Mouse (Mus musculus) limb, embryonic 12.5 days (tissue): ENCODE results near the gene Specc1l. TPM values are rescaled to one million over a fixed set of nuclear protein-coding genes. Genes with fewer than 3 reads are reported as not detected.

Source experiments
- ATAC-seq: fragments of 200-750 bp; cut with Nextera tagmentation; 2 replicates; pipeline ENCODE4 v1.8.0; 2017; ENCODE audit warnings: low read depth, moderate TSS enrichment; ENCODE audit not compliant: insufficient number of reproducible peaks, insufficient read depth, low FRiP score, low TSS enrichment
- H3K27ac ChIP-seq: fragments of 300-500 bp; sonication (generic); 2 replicates; pipeline ENCODE4 v1.5.1; 2016; ENCODE audit warnings: mild to moderate bottlenecking, moderate library complexity
- H3K27me3 ChIP-seq: fragments of 300-500 bp; sonication (generic); 2 replicates; pipeline ENCODE4 v1.6.1; 2016; ENCODE audit warnings: mild to moderate bottlenecking, moderate library complexity
- H3K36me3 ChIP-seq: fragments of 300-500 bp; sonication (generic); 2 replicates; pipeline ENCODE4 v1.6.1; 2016; ENCODE audit warnings: mild to moderate bottlenecking, moderate library complexity
- H3K4me1 ChIP-seq: fragments of 300-500 bp; sonication (generic); replicated peaks from 2 replicates; pipeline ENCODE4 v1.6.1; 2016
- H3K4me2 ChIP-seq: fragments of 300-500 bp; sonication (generic); 2 replicates; pipeline ENCODE4 v1.6.1; 2016; ENCODE audit warnings: mild to moderate bottlenecking, moderate library complexity
- H3K4me3 ChIP-seq: fragments of 300-500 bp; sonication (generic); replicated peaks from 2 replicates; pipeline ENCODE4 v1.5.1; 2016; ENCODE audit warnings: mild to moderate bottlenecking
- H3K9ac ChIP-seq: fragments of 300-500 bp; sonication (generic); replicated peaks from 2 replicates; pipeline ENCODE4 v1.6.1; 2016; ENCODE audit warnings: mild to moderate bottlenecking, moderate library complexity
- H3K9me3 ChIP-seq: fragments of 300-500 bp; sonication (generic); 2 replicates; pipeline ENCODE4 v1.6.1; 2016; ENCODE audit warnings: mild to moderate bottlenecking, moderate library complexity
- WGBS: fragments of 180-500 bp; shearing (Covaris S2); methylation state at CpG from one replicate; pipeline ENCODE4 v1.1.7; 2016; 5-methylcytosine and 5-hydroxymethylcytosine counted together
- polyA plus RNA-seq: library from polyadenylated mRNA; unstranded; fragments of >200 nt; fragmentation: Nextera tagmentation; extraction: Ambion mirVana; gene quantifications from 2 replicates; pipeline ENCODE4 v1.2.1, GENCODE M21; 2016

Specc1l gene
- 49.8 and 50.8 TPM in 2 replicates for polyA plus RNA-seq

DNA sequence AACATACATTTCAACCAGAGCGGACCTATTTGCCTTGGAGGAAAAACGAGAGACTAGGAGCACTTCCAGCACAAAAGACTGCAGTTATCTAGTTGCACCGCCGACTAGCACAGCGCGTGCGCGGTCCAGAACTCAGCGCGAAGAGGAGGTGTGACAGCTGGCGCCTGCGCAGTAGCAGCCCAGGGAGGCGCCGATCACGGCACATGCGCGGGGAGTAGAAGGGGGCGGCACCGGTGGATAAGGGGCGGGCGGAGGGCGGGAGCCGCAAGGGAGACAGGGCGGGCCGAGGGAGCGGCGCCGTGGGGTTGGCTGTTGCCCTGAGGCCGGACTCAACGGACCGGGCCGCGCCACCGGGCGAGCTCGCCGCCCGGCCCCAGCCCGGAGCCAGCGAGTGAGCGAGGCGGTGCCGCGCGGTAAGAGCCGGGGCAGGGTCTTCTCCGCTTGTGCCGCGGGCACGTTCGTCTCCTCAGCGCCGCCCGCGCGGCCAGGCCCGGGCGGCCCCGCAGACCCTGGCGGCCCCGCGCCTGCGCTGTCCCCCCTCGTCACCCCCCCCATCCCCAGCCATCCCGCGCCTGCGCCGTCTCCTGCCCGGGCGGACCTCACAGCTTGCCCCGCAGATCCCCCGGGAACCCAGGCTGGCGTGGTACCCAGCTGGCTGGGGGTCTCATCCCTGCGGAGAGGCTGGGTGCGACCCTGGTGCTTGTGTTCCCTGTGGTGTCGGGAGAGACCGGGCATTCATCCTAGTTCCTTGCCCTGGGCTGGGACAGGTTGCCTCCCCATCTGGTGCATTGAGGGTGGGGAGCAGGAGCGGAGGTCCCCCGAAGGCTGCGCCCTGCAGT is at the start of gene Specc1l:
TSS of gene Specc1l (plus strand) at position 267 of the 839 bp plus-strand sequence.
- Histone ChIP-seq H3K27me3 (no peaks in the 10 kb centered on the region), H3K27ac (peak within 1 kb of the TSS; percentile 98), H3K4me2 (peak within 1 kb of the TSS; percentile 71), H3K9me3 (no peaks in the 10 kb centered on the region), H3K4me3 (peak within 1 kb of the TSS; percentile 85), H3K4me1 (peaks cover 10% of the 10 kb centered on the region), H3K9ac (peak within 1 kb of the TSS; percentile 85), H3K36me3 (no peaks in the 10 kb centered on the region)
- peak; percentile 99 for ATAC-seq
- 1% methylated on average over 69 of the region's 80 CpGs for WGBS

GRCm38 (mm10) chr10:75165825-75166481 is 45.9 kb upstream of the Specc1l start:
- no peaks in the 10 kb centered on the region for H3K27me3 ChIP-seq
- H3K9me3 ChIP-seq = no peaks in the 10 kb centered on the region
- peaks cover 95% of the 10 kb centered on the region for H3K36me3 ChIP-seq
- no peak overlapping the region for H3K9ac ChIP-seq
- no peaks in the 10 kb centered on the region for H3K4me1 ChIP-seq
- no peak overlapping the region for H3K27ac ChIP-seq
- 82% methylated on average over 10 of the region's 10 CpGs for WGBS
- ATAC-seq = no peak
- H3K4me3 ChIP-seq = no peak overlapping the region
- no peak overlapping the region for H3K4me2 ChIP-seq

DNA sequence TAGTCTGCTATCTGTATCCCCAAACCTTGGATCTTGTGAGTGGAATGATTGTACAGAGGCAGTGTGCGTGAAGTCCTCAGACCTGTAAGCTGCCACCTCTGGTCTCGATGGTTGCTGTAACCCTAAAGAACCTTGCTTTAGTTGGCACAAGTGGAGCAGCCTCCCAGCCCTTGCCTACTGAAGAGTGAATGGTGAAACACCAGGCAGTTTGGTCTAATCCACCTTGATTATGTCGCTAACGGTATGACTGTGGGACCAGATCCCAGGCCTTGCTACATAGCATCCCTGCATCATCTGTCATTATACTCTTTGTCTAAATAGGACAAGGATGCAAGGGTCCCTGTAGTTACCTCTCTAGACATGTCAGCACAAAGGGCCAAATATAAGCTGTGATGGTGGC is 45.3 kb upstream of the Specc1l start:
- no peaks in the 10 kb centered on the region for H3K4me1 ChIP-seq
- ATAC-seq = no peak
- no peak overlapping the region for H3K9ac ChIP-seq
- no peaks in the 10 kb centered on the region for H3K27me3 ChIP-seq
- H3K4me2 ChIP-seq = no peak overlapping the region
- no peaks in the 10 kb centered on the region for H3K9me3 ChIP-seq
- no peak overlapping the region for H3K27ac ChIP-seq
- H3K36me3 ChIP-seq = peaks cover 97% of the 10 kb centered on the region
- no peak overlapping the region for H3K4me3 ChIP-seq
- 91% methylated on average over 4 of the region's 4 CpGs for WGBS

- Histone ChIP-seq H3K4me2 (no peak overlapping the region), H3K27ac (no peak overlapping the region), H3K9ac (no peak overlapping the region), H3K36me3 (peaks cover 89% of the 10 kb centered on the region), H3K27me3 (no peaks in the 10 kb centered on the region; the same call in 1 of the 2 replicates), H3K4me3 (no peak overlapping the region), H3K9me3 (no peaks in the 10 kb centered on the region), H3K4me1 (no peaks in the 10 kb centered on the region)
- 78% methylated on average over 12 of the region's 12 CpGs for WGBS
- 0 out of 2 replicates have a peak, but pooled peaks have one; percentile 19 for ATAC-seq
Observed at GRCm38 (mm10) chr10:75170207-75170850, 41.5 kb upstream of the Specc1l start.

DNA sequence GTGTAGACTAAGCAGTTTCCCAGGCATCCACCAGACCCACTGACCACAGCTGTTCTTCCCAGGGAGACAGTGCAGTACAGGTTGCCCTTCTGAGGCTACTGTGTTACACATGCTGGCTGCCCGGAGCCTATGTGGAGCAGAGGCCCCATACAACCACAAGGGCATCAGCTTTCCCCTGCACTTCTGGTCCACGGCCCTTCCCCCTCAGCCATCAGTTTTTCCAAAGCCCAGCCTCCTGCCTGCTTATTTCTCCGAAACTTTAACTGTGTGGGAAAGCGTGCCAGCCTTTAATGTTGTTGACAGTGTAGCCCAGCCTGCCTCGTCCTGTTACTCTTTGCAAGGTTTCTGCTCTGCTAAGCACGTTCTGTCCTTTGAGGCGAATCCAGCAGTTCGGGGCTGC is 38.8 kb upstream of the Specc1l start:
- H3K9me3 ChIP-seq = no peaks in the 10 kb centered on the region
- ATAC-seq = no peak
- no peaks in the 10 kb centered on the region for H3K4me1 ChIP-seq
- no peak overlapping the region for H3K4me2 ChIP-seq
- H3K36me3 ChIP-seq = peaks cover 91% of the 10 kb centered on the region
- H3K9ac ChIP-seq = no peak overlapping the region
- no peak overlapping the region for H3K27ac ChIP-seq
- H3K27me3 ChIP-seq = no peaks in the 10 kb centered on the region; the same call in 1 of the 2 replicates
- WGBS = 77% methylated on average over 8 of the region's 8 CpGs
- H3K4me3 ChIP-seq = no peak overlapping the region

DNA sequence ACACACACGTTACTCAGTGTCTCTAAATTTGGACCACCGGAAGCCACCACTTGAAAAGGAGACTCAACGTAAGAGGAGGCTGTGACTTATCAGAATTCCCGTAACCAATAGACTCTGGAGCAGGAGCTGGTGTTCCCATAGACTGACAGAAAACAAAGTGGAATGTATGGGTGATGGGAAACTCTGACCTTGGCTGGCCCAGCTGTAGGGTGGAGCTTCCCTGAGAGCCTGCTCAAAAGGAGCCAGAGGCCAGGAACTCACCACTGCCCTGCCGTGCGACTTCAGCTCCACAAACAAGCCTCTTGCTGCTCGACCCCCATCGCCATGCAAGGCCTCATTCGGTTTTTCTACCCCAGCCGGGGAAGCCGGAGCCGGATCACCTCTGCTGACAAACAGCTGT is 38.2 kb upstream of the Specc1l start:
- peaks cover 91% of the 10 kb centered on the region for H3K36me3 ChIP-seq
- no peaks in the 10 kb centered on the region; the same call in 1 of the 2 replicates for H3K27me3 ChIP-seq
- no peak overlapping the region for H3K9ac ChIP-seq
- ATAC-seq = no peak
- no peaks in the 10 kb centered on the region for H3K4me1 ChIP-seq
- 81% methylated on average over 12 of the region's 12 CpGs for WGBS
- no peak overlapping the region for H3K4me3 ChIP-seq
- no peak overlapping the region for H3K27ac ChIP-seq
- H3K4me2 ChIP-seq = no peak overlapping the region
- no peaks in the 10 kb centered on the region for H3K9me3 ChIP-seq

GRCm38 (mm10) chr10:75176494-75176893 is 35.4 kb upstream of the Specc1l start:
- Histone ChIP-seq H3K4me3 (no peak overlapping the region), H3K9me3 (no peaks in the 10 kb centered on the region), H3K27ac (no peak overlapping the region), H3K36me3 (peaks cover 91% of the 10 kb centered on the region), H3K4me1 (no peaks in the 10 kb centered on the region), H3K4me2 (no peak overlapping the region), H3K27me3 (no peaks in the 10 kb centered on the region; the same call in 1 of the 2 replicates), H3K9ac (no peak overlapping the region)
- WGBS = 80% methylated on average over 8 of the region's 8 CpGs
- ATAC-seq = no peak

DNA sequence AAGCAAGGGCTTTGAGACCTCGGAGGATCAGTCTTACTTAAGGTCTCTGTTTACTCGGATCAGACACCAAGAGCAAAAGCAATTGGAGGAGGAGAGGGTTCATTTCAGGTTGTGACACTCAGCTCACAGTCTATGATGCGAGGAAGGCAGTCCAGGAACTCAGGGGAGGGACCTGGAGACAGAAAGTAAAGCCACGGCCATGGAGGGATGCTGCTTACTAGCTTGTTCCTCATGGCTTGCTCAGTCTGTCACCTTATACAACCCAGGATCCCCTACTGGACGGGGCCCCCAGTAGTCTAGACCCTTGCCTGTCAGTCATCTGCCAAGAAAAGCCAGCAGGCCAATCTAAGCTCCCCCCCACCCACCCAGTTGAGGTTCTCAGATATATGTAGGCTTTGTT is 33.0 kb upstream of the Specc1l start:
- H3K4me1 ChIP-seq = no peaks in the 10 kb centered on the region
- H3K4me2 ChIP-seq = no peak overlapping the region
- 88% methylated on average over 5 of the region's 5 CpGs for WGBS
- ATAC-seq = no peak
- no peaks in the 10 kb centered on the region for H3K27me3 ChIP-seq
- no peak overlapping the region for H3K9ac ChIP-seq
- no peaks in the 10 kb centered on the region for H3K9me3 ChIP-seq
- no peak overlapping the region for H3K27ac ChIP-seq
- peaks cover 92% of the 10 kb centered on the region for H3K36me3 ChIP-seq
- no peak overlapping the region for H3K4me3 ChIP-seq

GRCm38 (mm10) chr10:75182151-75182774 is 29.6 kb upstream of the Specc1l start:
- H3K27ac ChIP-seq = peak overlapping the region; percentile 53; the same call in 1 of the 2 replicates
- no peak overlapping the region for H3K4me2 ChIP-seq
- H3K9me3 ChIP-seq = no peaks in the 10 kb centered on the region
- no peak overlapping the region for H3K9ac ChIP-seq
- no peaks in the 10 kb centered on the region for H3K4me1 ChIP-seq
- no peak overlapping the region for H3K4me3 ChIP-seq
- peak; percentile 46; the same call in 1 of the 2 replicates for ATAC-seq
- 39% methylated on average over 14 of the region's 14 CpGs for WGBS
- peaks cover 77% of the 10 kb centered on the region for H3K36me3 ChIP-seq
- no peaks in the 10 kb centered on the region for H3K27me3 ChIP-seq

GRCm38 (mm10) chr10:75184826-75185225 is 27.0 kb upstream of the Specc1l start:
- H3K27ac ChIP-seq = no peak overlapping the region
- H3K27me3 ChIP-seq = no peaks in the 10 kb centered on the region
- H3K4me3 ChIP-seq = no peak overlapping the region
- H3K9me3 ChIP-seq = no peaks in the 10 kb centered on the region
- H3K4me1 ChIP-seq = no peaks in the 10 kb centered on the region
- H3K4me2 ChIP-seq = no peak overlapping the region
- H3K9ac ChIP-seq = no peak overlapping the region
- H3K36me3 ChIP-seq = peaks cover 51% of the 10 kb centered on the region
- ATAC-seq = no peak
- WGBS = 90% methylated on average over 9 of the region's 9 CpGs

DNA sequence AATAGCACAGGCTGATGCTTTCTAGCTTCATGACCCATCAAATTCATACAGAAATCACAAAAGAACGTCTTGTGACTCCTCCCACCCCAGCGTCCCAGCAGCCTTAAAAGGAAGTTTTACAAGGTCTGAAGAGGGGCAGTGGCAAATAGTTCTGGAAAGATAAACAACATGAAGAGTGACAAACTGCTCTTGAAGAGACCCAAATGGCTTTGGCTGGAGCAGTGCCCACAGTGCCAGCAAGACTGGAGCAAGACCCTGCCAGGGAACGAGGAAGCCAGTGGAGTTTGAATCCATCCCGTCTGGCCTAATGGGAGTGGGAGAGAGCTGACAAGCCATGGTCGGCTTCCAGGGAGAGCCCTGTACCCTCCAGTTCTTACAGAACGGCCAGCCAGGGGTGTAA is 25.3 kb upstream of the Specc1l start:
- no peak overlapping the region for H3K27ac ChIP-seq
- H3K9ac ChIP-seq = no peak overlapping the region
- no peaks in the 10 kb centered on the region for H3K4me1 ChIP-seq
- no peak for ATAC-seq
- H3K27me3 ChIP-seq = no peaks in the 10 kb centered on the region
- 53% methylated on average over 6 of the region's 6 CpGs for WGBS
- peaks cover 34% of the 10 kb centered on the region for H3K36me3 ChIP-seq
- H3K4me2 ChIP-seq = no peak overlapping the region
- H3K9me3 ChIP-seq = no peaks in the 10 kb centered on the region
- no peak overlapping the region for H3K4me3 ChIP-seq
